Mouse (Mus musculus) ES-E14 (cell line): ENCODE measurements around the gene B230217C12Rik.

Experiments used
- HCFC1 ChIP-seq: IDR thresholded peaks from 2 replicates; pipeline ENCODE4 v1.6.1; 2012; ENCODE audit warnings: low read length, inconsistent platforms, borderline replicate concordance; ENCODE audit not compliant: insufficient read depth
- MAFK ChIP-seq: IDR thresholded peaks from 2 replicates; pipeline ENCODE4 v1.6.1; 2014; ENCODE audit warnings: mild to moderate bottlenecking, low read depth, low read length, inconsistent platforms; ENCODE audit not compliant: insufficient read depth
- ZNF384 ChIP-seq: IDR thresholded peaks from 2 replicates; pipeline ENCODE4 v1.6.1; 2012; ENCODE audit warnings: low read depth, low read length, inconsistent platforms

GRCm38 (mm10) chr11:97818003-97818402, 22.6 kb upstream of the B230217C12Rik start:
- TF ChIP-seq ZNF384 (no peak), MAFK (no peak), HCFC1 (no peak)
